Mouse (Mus musculus) heart, embryonic 16.5 days (tissue): Measurements from ENCODE around the gene C8a. TPM values are rescaled to one million over a fixed set of nuclear protein-coding genes. Genes with fewer than 3 reads are reported as not detected.

Experiments
- ATAC-seq: fragments of 200-750 bp; cut with Nextera tagmentation; replicated peaks from 2 replicates; pipeline ENCODE4 v1.8.0; 2017; ENCODE audit warnings: moderate number of reproducible peaks; ENCODE audit not compliant: insufficient read depth, low FRiP score; ENCODE audit errors: extremely low read depth
- H3K27ac ChIP-seq: fragments of 300-500 bp; sonication (generic); 2 replicates; pipeline ENCODE4 v1.5.1; 2014; ENCODE audit warnings: mild to moderate bottlenecking, low read length, control low read depth, moderate library complexity
- H3K27me3 ChIP-seq: fragments of 300-500 bp; sonication (generic); 2 replicates; pipeline ENCODE4 v1.6.1; 2014; ENCODE audit warnings: low read length, mixed read lengths; ENCODE audit not compliant: control insufficient read depth, insufficient read depth
- H3K36me3 ChIP-seq: fragments of 300-500 bp; sonication (generic); 2 replicates; pipeline ENCODE4 v1.6.1; 2014; ENCODE audit not compliant: control insufficient read depth, insufficient read depth
- H3K4me1 ChIP-seq: fragments of 300-500 bp; sonication (generic); 2 replicates; pipeline ENCODE4 v1.6.1; 2014; ENCODE audit warnings: low read length, mixed read lengths; ENCODE audit not compliant: control insufficient read depth, insufficient read depth
- H3K4me2 ChIP-seq: fragments of 300-500 bp; sonication (generic); 2 replicates; pipeline ENCODE4 v1.6.1; 2014; ENCODE audit warnings: low read depth, mild to moderate bottlenecking, control low read depth, low read length
- H3K4me3 ChIP-seq: fragments of 300-500 bp; sonication (generic); 2 replicates; pipeline ENCODE4 v1.5.1; 2014; ENCODE audit warnings: mild to moderate bottlenecking, control low read depth, low read length
- H3K9ac ChIP-seq: fragments of 300-500 bp; sonication (generic); 2 replicates; pipeline ENCODE4 v1.6.1; 2014; ENCODE audit warnings: low read length, control low read depth
- H3K9me3 ChIP-seq: fragments of 300-500 bp; sonication (generic); replicated peaks from 2 replicates; pipeline ENCODE4 v1.6.1; 2016; ENCODE audit warnings: low read length; ENCODE audit not compliant: control insufficient read depth
- WGBS: fragments of 180-500 bp; shearing (Covaris S2); extraction: QIAGEN DNeasy Blood & Tissue Kit; methylation state at CpG from one replicate; pipeline ENCODE4 v1.1.7; 2014; 5-methylcytosine and 5-hydroxymethylcytosine counted together
- polyA plus RNA-seq: library from polyadenylated mRNA; unstranded; fragments of >200 nt; fragmentation: Nextera tagmentation; extraction: Ambion mirVana; gene quantifications from 2 replicates; pipeline ENCODE4 v1.2.1, GENCODE M21; 2015

The C8a gene
- polyA plus RNA-seq, 1 experiment from 2014 or later = not detected

DNA sequence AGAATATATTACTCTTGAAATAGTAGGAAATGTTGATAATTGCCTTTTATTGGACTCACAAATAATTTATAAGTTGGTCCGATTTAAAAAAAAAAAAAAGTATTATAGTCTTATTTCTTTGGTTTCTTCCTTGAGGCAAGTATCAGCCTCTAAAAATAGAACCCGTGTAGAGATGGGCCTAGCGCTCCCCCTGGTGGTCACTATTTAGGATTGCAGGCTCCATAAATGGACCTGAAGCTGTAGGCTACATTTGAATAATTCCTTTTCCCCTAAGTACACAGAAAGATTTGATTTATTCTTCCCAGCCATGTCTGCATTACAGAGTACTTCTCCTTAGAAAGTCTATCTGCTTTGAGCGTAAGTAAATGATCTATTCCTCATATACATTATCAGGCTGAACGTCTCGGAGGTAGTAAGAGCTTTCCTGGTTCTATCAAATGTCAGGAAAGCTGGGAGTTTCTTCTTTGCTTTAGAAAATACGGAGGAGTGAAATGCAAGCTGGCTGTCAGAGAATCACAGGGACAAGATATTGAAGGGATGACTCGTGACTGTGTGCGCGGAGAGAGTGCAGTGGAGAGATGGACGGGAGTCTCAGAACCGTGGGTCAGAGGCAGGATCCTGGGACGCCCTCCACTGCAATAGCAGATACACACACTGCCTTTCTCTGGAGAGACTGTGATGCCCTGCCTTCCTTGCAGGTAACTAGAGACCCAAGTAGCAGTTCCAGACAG is 18.0 kb upstream of the C8a start:
- H3K36me3 ChIP-seq = no peaks in the 10 kb centered on the region
- H3K4me1 ChIP-seq = peaks cover 7% of the 10 kb centered on the region
- H3K9me3 ChIP-seq = 0 out of 2 replicates have a peak, but pooled peaks cover 3% of the 10 kb centered on the region
- H3K27me3 ChIP-seq = no peaks in the 10 kb centered on the region
- no peak overlapping the region for H3K4me3 ChIP-seq
- no peak for ATAC-seq
- 47% methylated on average over 13 of the region's 13 CpGs for WGBS
- H3K9ac ChIP-seq = no peak overlapping the region
- no peak overlapping the region for H3K27ac ChIP-seq
- H3K4me2 ChIP-seq = no peak overlapping the region

DNA sequence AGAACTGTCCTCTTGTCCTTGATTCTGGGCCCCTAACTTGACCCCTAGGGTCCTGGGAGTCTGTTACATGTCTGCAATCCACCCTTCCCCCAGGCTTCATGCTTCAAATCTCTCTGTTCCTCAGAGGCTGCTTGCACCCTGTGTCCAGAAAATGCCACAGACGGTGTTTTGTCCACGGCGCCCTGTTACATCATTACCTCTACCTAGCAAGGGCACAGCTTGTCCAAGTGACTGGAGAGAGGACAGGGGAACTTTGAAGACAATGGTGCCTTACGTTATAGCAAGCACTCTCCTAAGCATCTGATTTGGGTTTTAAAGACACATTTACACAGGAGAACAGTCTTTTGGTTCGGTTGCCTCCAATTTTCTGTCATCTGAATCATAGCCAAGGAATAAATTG is 17.4 kb upstream of the C8a start:
- no peak for ATAC-seq
- Histone ChIP-seq H3K4me3 (no peak overlapping the region), H3K4me1 (peaks cover 7% of the 10 kb centered on the region), H3K4me2 (no peak overlapping the region), H3K27ac (no peak overlapping the region), H3K27me3 (no peaks in the 10 kb centered on the region), H3K9me3 (0 out of 2 replicates have a peak, but pooled peaks cover 3% of the 10 kb centered on the region), H3K36me3 (no peaks in the 10 kb centered on the region), H3K9ac (no peak overlapping the region)
- WGBS = 71% methylated on average over 5 of the region's 5 CpGs

DNA sequence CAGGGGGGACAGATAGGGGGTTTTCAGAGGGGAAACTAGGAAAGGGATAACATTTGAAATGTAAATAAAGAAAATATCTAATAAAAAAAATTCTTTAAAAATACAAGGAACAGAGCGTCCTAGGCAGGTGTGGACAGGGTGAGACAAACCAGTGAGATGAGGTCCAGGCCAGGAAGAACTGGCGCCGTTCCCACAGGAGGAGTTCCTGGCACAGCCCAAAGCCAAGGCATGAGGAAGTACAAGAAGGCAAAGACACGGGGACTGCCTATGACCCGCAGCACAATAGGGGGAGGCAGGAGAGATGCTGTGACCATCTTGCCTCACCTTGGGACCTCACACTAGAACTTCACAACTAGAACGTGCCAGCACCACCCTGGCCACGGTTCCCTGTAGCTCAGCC is 15.5 kb upstream of the C8a start:
- no peaks in the 10 kb centered on the region for H3K36me3 ChIP-seq
- H3K4me2 ChIP-seq = no peak overlapping the region
- no peaks in the 10 kb centered on the region for H3K27me3 ChIP-seq
- no peak overlapping the region for H3K4me3 ChIP-seq
- WGBS = 33% methylated on average over 7 of the region's 7 CpGs
- peaks cover 7% of the 10 kb centered on the region for H3K4me1 ChIP-seq
- no peak overlapping the region for H3K9ac ChIP-seq
- ATAC-seq = peak; percentile 84
- H3K27ac ChIP-seq = no peak overlapping the region
- no peaks in the 10 kb centered on the region for H3K9me3 ChIP-seq

DNA sequence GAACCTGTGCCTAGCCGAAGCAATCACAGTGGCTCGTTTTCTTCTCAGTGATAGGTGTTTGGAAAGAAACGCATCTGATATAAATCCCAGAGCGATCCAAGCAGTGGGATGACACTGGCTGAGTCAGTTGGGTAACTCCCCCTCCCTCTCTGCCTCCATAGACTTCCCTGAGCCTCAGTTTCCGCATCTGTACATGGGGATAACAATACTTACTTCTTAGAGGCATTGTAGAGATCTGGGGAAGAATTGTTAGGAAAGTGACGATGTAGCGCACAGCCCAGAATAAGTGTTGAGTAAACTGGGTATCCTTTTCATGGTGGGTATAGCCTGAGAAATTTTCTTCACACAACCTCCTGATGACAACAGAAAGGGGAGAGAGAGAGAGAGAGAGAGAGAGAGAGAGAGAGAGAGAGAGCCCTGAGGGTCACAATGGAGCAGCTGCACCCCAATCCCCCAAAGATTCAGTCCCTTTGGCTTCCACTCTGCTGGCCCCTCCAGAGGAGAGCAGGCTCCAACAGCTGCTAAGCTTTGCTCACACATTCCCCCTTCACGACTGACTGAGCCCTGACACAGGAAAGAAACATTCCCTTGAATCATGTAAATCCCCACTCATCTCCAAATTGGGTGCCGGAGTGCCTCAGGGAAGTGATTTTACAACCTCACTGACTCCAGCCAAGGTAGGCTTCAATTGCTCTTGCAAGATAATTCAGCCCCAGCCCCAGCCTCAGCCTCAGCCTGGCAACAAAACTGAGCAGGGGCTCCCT is 12.5 kb upstream of the C8a start:
- no peak overlapping the region for H3K4me2 ChIP-seq
- peaks cover 2% of the 10 kb centered on the region; the same call in 1 of the 2 replicates for H3K27me3 ChIP-seq
- H3K9ac ChIP-seq = no peak overlapping the region
- WGBS = 72% methylated on average over 9 of the region's 9 CpGs
- no peaks in the 10 kb centered on the region for H3K36me3 ChIP-seq
- H3K27ac ChIP-seq = no peak overlapping the region
- peaks cover 7% of the 10 kb centered on the region for H3K4me1 ChIP-seq
- no peak overlapping the region for H3K4me3 ChIP-seq
- no peak for ATAC-seq
- H3K9me3 ChIP-seq = no peaks in the 10 kb centered on the region

DNA sequence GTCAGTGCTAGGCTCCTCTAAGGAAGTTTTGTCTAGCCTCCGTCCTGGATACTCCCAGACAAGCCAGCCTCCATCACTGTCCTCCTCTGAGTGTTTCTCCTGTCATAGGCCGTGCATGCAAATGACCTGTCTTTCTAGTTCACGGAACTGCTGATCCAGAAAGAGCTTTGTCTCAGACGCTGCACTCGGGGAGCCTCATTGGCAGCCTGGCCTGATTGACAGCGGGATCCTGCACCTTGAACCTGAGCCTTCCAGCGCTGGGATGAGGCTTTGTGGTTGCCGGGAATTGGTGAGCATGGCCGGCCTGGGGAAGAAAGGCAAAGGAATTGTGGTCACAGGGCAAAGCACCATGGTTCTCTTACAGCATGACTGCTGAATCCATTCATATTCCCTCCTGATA is 11.3 kb upstream of the C8a start:
- 76% methylated on average over 9 of the region's 9 CpGs for WGBS
- no peaks in the 10 kb centered on the region for H3K9me3 ChIP-seq

DNA sequence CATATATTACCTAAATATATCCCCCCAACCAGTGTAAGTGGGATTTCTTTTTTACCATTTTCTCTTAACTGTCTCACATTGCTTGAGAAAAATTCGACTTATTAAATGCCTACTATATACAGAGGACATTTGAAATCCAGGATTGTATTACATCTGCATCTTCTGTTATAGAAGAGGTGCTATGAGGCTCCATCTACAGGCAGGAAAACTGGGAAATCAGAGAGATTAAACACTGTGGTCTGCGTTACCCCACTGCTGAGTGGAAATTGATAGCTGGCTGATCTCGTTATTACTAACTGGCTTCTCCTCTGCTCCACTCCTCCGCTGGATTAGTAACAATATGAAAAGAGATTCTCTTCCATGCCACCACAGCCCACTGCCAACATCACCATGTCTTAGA is 366 bp downstream of the C8a start:
- Histone ChIP-seq H3K27me3 (no peaks in the 10 kb centered on the region), H3K36me3 (no peaks in the 10 kb centered on the region), H3K4me3 (no peak overlapping the region), H3K9ac (no peak overlapping the region), H3K9me3 (no peaks in the 10 kb centered on the region), H3K4me2 (no peak overlapping the region), H3K27ac (no peak overlapping the region), H3K4me1 (no peaks in the 10 kb centered on the region)
- no peak for ATAC-seq
- 64% methylated on average over 4 of the region's 4 CpGs for WGBS

More for the DNA sequence above, 11.3 kb upstream of the C8a start:
- Histone ChIP-seq H3K36me3 (no peaks in the 10 kb centered on the region), H3K4me2 (no peak overlapping the region), H3K4me3 (no peak overlapping the region), H3K9ac (no peak overlapping the region), H3K27ac (no peak overlapping the region), H3K4me1 (peaks cover 7% of the 10 kb centered on the region), H3K27me3 (peaks cover 2% of the 10 kb centered on the region; the same call in 1 of the 2 replicates)
- no peak for ATAC-seq

DNA sequence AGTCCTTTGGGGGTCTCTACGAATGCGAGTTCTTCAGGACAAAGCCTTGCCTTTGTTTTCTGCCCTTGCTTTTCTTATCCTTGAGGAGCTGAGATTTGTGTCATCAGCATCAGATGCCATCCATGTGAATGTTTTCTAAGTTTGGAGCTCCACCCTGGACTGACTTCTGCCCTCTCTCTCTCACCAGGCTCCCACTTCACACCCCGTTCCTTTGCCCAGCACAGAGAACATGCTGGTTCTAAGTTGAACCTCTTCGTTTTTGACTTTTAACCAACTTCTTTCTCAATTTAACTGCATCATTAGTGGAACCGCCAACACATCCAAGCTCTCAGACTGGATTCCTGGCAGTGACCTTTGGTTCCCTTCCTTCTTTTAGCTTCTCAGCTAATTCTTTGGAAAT is 6.0 kb downstream of the C8a start:
- no peaks in the 10 kb centered on the region for H3K36me3 ChIP-seq
- no peak for ATAC-seq
- 79% methylated on average over 5 of the region's 5 CpGs for WGBS

DNA sequence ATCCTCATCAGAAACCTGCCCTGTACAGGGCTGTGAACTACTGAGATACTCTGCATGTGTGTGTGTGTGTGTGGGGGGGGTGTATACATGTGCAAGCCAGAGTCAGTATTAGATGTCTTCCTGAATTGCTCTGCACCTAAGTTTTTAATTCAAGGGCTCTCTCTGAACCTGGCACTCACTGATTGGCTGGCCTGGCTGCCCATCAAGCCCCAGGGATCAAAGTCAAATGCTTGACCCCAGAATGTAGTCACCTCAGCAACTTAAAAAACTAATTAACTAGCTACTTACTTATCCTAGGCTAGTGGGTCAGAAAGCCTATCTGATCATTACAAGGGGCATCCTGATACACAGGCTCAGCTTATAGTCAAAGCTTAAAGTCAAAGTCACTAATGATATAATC is 6.6 kb downstream of the C8a start:
- Histone ChIP-seq H3K4me3 (no peak overlapping the region), H3K36me3 (no peaks in the 10 kb centered on the region), H3K4me1 (no peaks in the 10 kb centered on the region), H3K9ac (no peak overlapping the region), H3K4me2 (no peak overlapping the region), H3K27ac (no peak overlapping the region), H3K27me3 (no peaks in the 10 kb centered on the region), H3K9me3 (no peaks in the 10 kb centered on the region)
- ATAC-seq = no peak

More for the DNA sequence above, 6.0 kb downstream of the C8a start:
- Histone ChIP-seq H3K27me3 (no peaks in the 10 kb centered on the region), H3K4me2 (no peak overlapping the region), H3K4me3 (no peak overlapping the region), H3K4me1 (no peaks in the 10 kb centered on the region), H3K27ac (no peak overlapping the region), H3K9ac (no peak overlapping the region), H3K9me3 (no peaks in the 10 kb centered on the region)

DNA sequence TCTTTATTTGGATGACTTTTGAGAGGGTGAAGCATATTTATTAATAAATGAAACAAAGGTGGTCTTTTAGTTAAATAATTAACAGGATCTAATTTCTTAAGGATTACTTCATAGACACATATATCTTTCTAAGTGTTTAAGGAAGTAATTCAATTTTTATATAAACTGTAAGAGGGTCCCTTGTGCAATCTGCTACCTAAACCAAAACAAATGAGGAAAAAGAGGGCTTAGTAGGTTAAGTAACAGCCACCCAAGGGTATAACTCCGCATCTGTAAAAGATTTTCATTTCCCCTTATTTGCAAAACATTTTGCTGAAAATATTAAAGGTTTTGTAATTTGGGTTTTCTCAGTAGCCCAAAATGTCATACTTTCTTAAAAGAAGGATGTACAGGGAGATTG is 11.8 kb downstream of the C8a start:
- WGBS = 83% methylated on average over 1 of the region's 1 CpGs
- H3K36me3 ChIP-seq = no peaks in the 10 kb centered on the region
- H3K4me1 ChIP-seq = no peaks in the 10 kb centered on the region
- no peak overlapping the region for H3K27ac ChIP-seq
- H3K4me3 ChIP-seq = no peak overlapping the region
- H3K4me2 ChIP-seq = no peak overlapping the region
- H3K9ac ChIP-seq = no peak overlapping the region
- no peaks in the 10 kb centered on the region for H3K27me3 ChIP-seq
- ATAC-seq = no peak
- H3K9me3 ChIP-seq = no peaks in the 10 kb centered on the region
